Mouse (Mus musculus) heart, postnatal 0 days (tissue): ENCODE results near the gene Scaf1. TPM values are rescaled to one million over a fixed set of nuclear protein-coding genes. Genes with fewer than 3 reads are reported as not detected.

Source experiments
- ATAC-seq: fragments of 200-750 bp; cut with Nextera tagmentation; 2 replicates; pipeline ENCODE4 v1.8.0; 2017; ENCODE audit warnings: low read depth, moderate number of reproducible peaks, moderate library complexity; ENCODE audit not compliant: insufficient read depth
- DNase-seq: peaks from one replicate; pipeline ENCODE4 v3.0.0-alpha.2; 2016; ENCODE audit warnings: low spot score
- H3K27ac ChIP-seq: fragments of 300-500 bp; sonication (generic); 2 replicates; pipeline ENCODE4 v1.5.1; 2014; ENCODE audit warnings: low read depth, mild to moderate bottlenecking
- H3K27me3 ChIP-seq: fragments of 300-500 bp; sonication (generic); 2 replicates; pipeline ENCODE4 v1.6.1; 2014; ENCODE audit warnings: low read length, mixed read lengths; ENCODE audit not compliant: control insufficient read depth, insufficient read depth
- H3K36me3 ChIP-seq: fragments of 300-500 bp; sonication (generic); replicated peaks from 2 replicates; pipeline ENCODE4 v1.6.1; 2014; ENCODE audit warnings: low read length, mixed read lengths; ENCODE audit not compliant: control insufficient read depth, insufficient read depth
- H3K4me1 ChIP-seq: fragments of 300-500 bp; sonication (generic); 2 replicates; pipeline ENCODE4 v1.6.1; 2014; ENCODE audit warnings: antibody characterized with exemption; ENCODE audit not compliant: control insufficient read depth, insufficient read depth
- H3K4me2 ChIP-seq: fragments of 300-500 bp; sonication (generic); 2 replicates; pipeline ENCODE4 v1.6.1; 2014; ENCODE audit warnings: low read depth, mild to moderate bottlenecking, low read length, moderate library complexity
- H3K4me3 ChIP-seq: fragments of 300-500 bp; sonication (generic); 2 replicates; pipeline ENCODE4 v1.5.1; 2014; ENCODE audit warnings: low read depth, low read length
- H3K9ac ChIP-seq: fragments of 300-500 bp; sonication (generic); replicated peaks from 2 replicates; pipeline ENCODE4 v1.6.1; 2014; ENCODE audit warnings: low read depth, low read length, mixed read lengths
- H3K9me3 ChIP-seq: fragments of 300-500 bp; sonication (generic); replicated peaks from 2 replicates; pipeline ENCODE4 v1.6.1; 2016; ENCODE audit warnings: low read length; ENCODE audit not compliant: control insufficient read depth
- CTCF ChIP-seq: IDR thresholded peaks from 2 replicates; pipeline ENCODE4 v1.5.1; 2016; ENCODE audit warnings: antibody characterized with exemption, control low read depth, low read depth
- EP300 ChIP-seq: IDR thresholded peaks from 2 replicates; pipeline ENCODE4 v1.6.1; 2016; ENCODE audit warnings: antibody characterized with exemption, low read depth
- WGBS: fragments of 180-500 bp; shearing (Covaris S2); extraction: QIAGEN DNeasy Blood & Tissue Kit; methylation state at CpG from one replicate; pipeline ENCODE4 v1.1.7; 2014; 5-methylcytosine and 5-hydroxymethylcytosine counted together
- polyA plus RNA-seq: library from polyadenylated mRNA; unstranded; fragments of >200 nt; fragmentation: Nextera tagmentation; extraction: Ambion mirVana; gene quantifications from 2 replicates; pipeline ENCODE4 v1.2.1, GENCODE M21; 2015
- total RNA-seq: library from RNA; depleted of rRNA; stranded (reverse); fragments of >200 nt; gene quantifications from 2 replicates; pipeline ENCODE4 v1.2.3, GENCODE M21; 2014; ENCODE audit warnings: low replicate concordance

Scaf1 gene
- total and polyA plus RNA-seq, 2 experiments from 2014 or later, result 17.9 to 37.8 TPM

- WGBS, result 97% methylated on average over 8 of the region's 8 CpGs
- Histone ChIP-seq H3K36me3 (peaks cover 90% of the 10 kb centered on the region), H3K27me3 (no peaks in the 10 kb centered on the region), H3K9me3 (no peaks in the 10 kb centered on the region), H3K4me2 (no peak overlapping the region), H3K4me1 (0 out of 2 replicates have a peak, but pooled peaks cover 2% of the 10 kb centered on the region), H3K9ac (no peak overlapping the region), H3K27ac (no peak overlapping the region), H3K4me3 (no peak overlapping the region)
- no peak for ATAC-seq
- DNase-seq, result no peak
- TF ChIP-seq EP300, result no peak
- TF ChIP-seq CTCF, result no peak
Observed at GRCm38 (mm10) chr7:45030857-45031256, 14.7 kb upstream of the Scaf1 start.

- Histone ChIP-seq H3K27ac (no peak overlapping the region), H3K4me1 (0 out of 2 replicates have a peak, but pooled peaks cover 7% of the 10 kb centered on the region), H3K9ac (no peak overlapping the region), H3K4me2 (no peak overlapping the region), H3K9me3 (no peaks in the 10 kb centered on the region), H3K36me3 (peaks cover 81% of the 10 kb centered on the region), H3K27me3 (no peaks in the 10 kb centered on the region), H3K4me3 (no peak overlapping the region)
- no peak for DNase-seq
- WGBS, result 85% methylated on average over 6 of the region's 6 CpGs
- no peak for ATAC-seq
- TF ChIP-seq EP300 (no peak), CTCF (no peak)
Observed at GRCm38 (mm10) chr7:45029995-45030394, 13.8 kb upstream of the Scaf1 start.

- WGBS, result 89% methylated on average over 11 of the region's 11 CpGs
- no peak for ATAC-seq
Observed at GRCm38 (mm10) chr7:45028351-45028750, 12.2 kb upstream of the Scaf1 start.

GRCm38 (mm10) chr7:45027761-45028160 lies 11.6 kb upstream of the Scaf1 start:
- no peak for DNase-seq
- no peak overlapping the region for H3K9ac ChIP-seq
- H3K36me3 ChIP-seq, result peaks cover 59% of the 10 kb centered on the region
- H3K4me3 ChIP-seq, result no peak overlapping the region
- TF ChIP-seq EP300 (no peak), CTCF (no peak)
- no peak overlapping the region for H3K4me2 ChIP-seq
- H3K27ac ChIP-seq, result no peak overlapping the region
- H3K4me1 ChIP-seq, result 0 out of 2 replicates have a peak, but pooled peaks cover 7% of the 10 kb centered on the region
- 92% methylated on average over 9 of the region's 9 CpGs for WGBS
- ATAC-seq, result no peak
- H3K9me3 ChIP-seq, result no peaks in the 10 kb centered on the region
- H3K27me3 ChIP-seq, result no peaks in the 10 kb centered on the region

More at GRCm38 (mm10) chr7:45028351-45028750, 12.2 kb upstream of the Scaf1 start:
- DNase-seq, result no peak
- no peak overlapping the region for H3K27ac ChIP-seq
- no peak overlapping the region for H3K4me3 ChIP-seq
- TF ChIP-seq CTCF (no peak), EP300 (no peak)
- 0 out of 2 replicates have a peak, but pooled peaks cover 7% of the 10 kb centered on the region for H3K4me1 ChIP-seq
- H3K4me2 ChIP-seq, result no peak overlapping the region
- peaks cover 64% of the 10 kb centered on the region for H3K36me3 ChIP-seq
- H3K9ac ChIP-seq, result no peak overlapping the region
- no peaks in the 10 kb centered on the region for H3K9me3 ChIP-seq
- no peaks in the 10 kb centered on the region for H3K27me3 ChIP-seq

- Histone ChIP-seq H3K9me3 (no peaks in the 10 kb centered on the region), H3K4me1 (0 out of 2 replicates have a peak, but pooled peaks cover 7% of the 10 kb centered on the region), H3K27ac (no peak overlapping the region), H3K4me3 (no peak overlapping the region), H3K27me3 (no peaks in the 10 kb centered on the region), H3K9ac (no peak overlapping the region), H3K4me2 (no peak overlapping the region), H3K36me3 (peaks cover 48% of the 10 kb centered on the region)
- WGBS, result 75% methylated on average over 2 of the region's 2 CpGs
- TF ChIP-seq EP300 (no peak), CTCF (no peak)
- DNase-seq, result no peak
- ATAC-seq, result no peak
Observed at GRCm38 (mm10) chr7:45026256-45026655, 10.1 kb upstream of the Scaf1 start.

- DNase-seq (no peak), ATAC-seq (no peak)
- no peak overlapping the region for H3K9ac ChIP-seq
- WGBS, result 70% methylated on average over 8 of the region's 8 CpGs
- no peak overlapping the region for H3K4me3 ChIP-seq
- peak overlapping the region; percentile 25; the same call in 1 of the 2 replicates for H3K27ac ChIP-seq
- no peak overlapping the region for H3K4me2 ChIP-seq
- 0 out of 2 replicates have a peak, but pooled peaks cover 7% of the 10 kb centered on the region for H3K4me1 ChIP-seq
- H3K36me3 ChIP-seq, result peaks cover 48% of the 10 kb centered on the region
- no peaks in the 10 kb centered on the region for H3K9me3 ChIP-seq
- H3K27me3 ChIP-seq, result no peaks in the 10 kb centered on the region
- TF ChIP-seq CTCF (no peak), EP300 (no peak)
Observed at GRCm38 (mm10) chr7:45025601-45026220, 9.5 kb upstream of the Scaf1 start.
